Mouse (Mus musculus) hindbrain, embryonic 11.5 days (tissue): ENCODE data around the gene Chst8. TPM values are rescaled to one million over a fixed set of nuclear protein-coding genes. Genes with fewer than 3 reads are reported as not detected.
A peak's percentile ranks its signal among the peaks of the same experiment; 100 is the strongest.

Experiments used
- ATAC-seq: fragments of 200-750 bp; cut with Nextera tagmentation; 2 replicates; pipeline ENCODE4 v1.8.0; 2017; ENCODE audit warnings: mild to moderate bottlenecking, moderate TSS enrichment, moderate library complexity; ENCODE audit not compliant: low FRiP score
- DNase-seq: peaks from one replicate; pipeline ENCODE4 v3.0.0-alpha.2; 2015; ENCODE audit warnings: low spot score
- H3K27ac ChIP-seq: fragments of 300-500 bp; sonication (generic); 2 replicates; pipeline ENCODE4 v1.5.1; 2014; ENCODE audit warnings: mild to moderate bottlenecking, low read depth, low read length
- H3K27me3 ChIP-seq: fragments of 300-500 bp; sonication (generic); 2 replicates; pipeline ENCODE4 v1.6.1; 2014; ENCODE audit warnings: mild to moderate bottlenecking, low read length, moderate library complexity, mixed read lengths; ENCODE audit not compliant: control insufficient read depth, insufficient read depth
- H3K36me3 ChIP-seq: fragments of 300-500 bp; sonication (generic); 2 replicates; pipeline ENCODE4 v1.6.1; 2014; ENCODE audit warnings: mild to moderate bottlenecking, low read length, moderate library complexity, mixed read lengths; ENCODE audit not compliant: control insufficient read depth, insufficient read depth
- H3K4me1 ChIP-seq: fragments of 300-500 bp; sonication (generic); replicated peaks from 2 replicates; pipeline ENCODE4 v1.6.1; 2014; ENCODE audit warnings: low read length, mixed read lengths; ENCODE audit not compliant: control insufficient read depth, insufficient read depth
- H3K4me2 ChIP-seq: fragments of 300-500 bp; sonication (generic); replicated peaks from 2 replicates; pipeline ENCODE4 v1.6.1; 2014; ENCODE audit warnings: mild to moderate bottlenecking, low read depth, low read length
- H3K4me3 ChIP-seq: fragments of 300-500 bp; sonication (generic); 2 replicates; pipeline ENCODE4 v1.5.1; 2014; ENCODE audit warnings: low read depth, low read length
- H3K9ac ChIP-seq: fragments of 300-500 bp; sonication (generic); 2 replicates; pipeline ENCODE4 v1.6.1; 2014; ENCODE audit warnings: low read depth, low read length
- H3K9me3 ChIP-seq: fragments of 300-500 bp; sonication (generic); 2 replicates; pipeline ENCODE4 v1.6.1; 2016; ENCODE audit warnings: low read length; ENCODE audit not compliant: control insufficient read depth
- WGBS: fragments of 180-500 bp; shearing (Covaris S2); extraction: QIAGEN DNeasy Blood & Tissue Kit; methylation state at CpG from one replicate; pipeline ENCODE4 v1.1.7; 2014; 5-methylcytosine and 5-hydroxymethylcytosine counted together
- polyA plus RNA-seq: library from polyadenylated mRNA; unstranded; fragments of >200 nt; fragmentation: Nextera tagmentation; extraction: Ambion mirVana; gene quantifications from 2 replicates; pipeline ENCODE4 v1.2.1, GENCODE M21; 2014

The Chst8 gene
- polyA plus RNA-seq, 1 experiment from 2014 or later = 13.5 TPM

DNA sequence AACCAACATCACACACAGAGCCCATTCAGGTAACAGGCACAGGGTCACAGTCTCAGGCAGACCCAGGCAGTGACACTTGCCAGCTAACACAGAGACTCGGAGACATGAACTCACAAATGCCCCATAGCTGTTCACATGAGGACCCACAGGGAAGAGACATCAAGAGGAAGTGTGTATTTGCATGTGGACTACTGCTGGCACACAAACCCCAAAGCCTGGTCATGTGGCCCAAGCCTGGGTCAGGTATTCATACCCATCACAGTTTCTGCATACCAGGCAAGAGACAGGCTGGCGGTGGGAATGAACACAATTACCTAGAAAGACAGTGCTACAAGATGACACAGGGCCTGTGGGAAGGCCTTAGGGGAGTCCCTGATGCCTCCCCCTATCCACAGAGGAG, 166.9 kb downstream of the Chst8 start:
- Histone ChIP-seq H3K4me2 (no peak overlapping the region), H3K9ac (no peak overlapping the region), H3K9me3 (no peaks in the 10 kb centered on the region), H3K27me3 (no peaks in the 10 kb centered on the region), H3K27ac (no peak overlapping the region), H3K36me3 (peaks cover 13% of the 10 kb centered on the region), H3K4me3 (no peak overlapping the region), H3K4me1 (no peaks in the 10 kb centered on the region)
- DNase-seq (no peak), ATAC-seq (no peak)
- 94% methylated on average over 2 of the region's 2 CpGs for WGBS

DNA sequence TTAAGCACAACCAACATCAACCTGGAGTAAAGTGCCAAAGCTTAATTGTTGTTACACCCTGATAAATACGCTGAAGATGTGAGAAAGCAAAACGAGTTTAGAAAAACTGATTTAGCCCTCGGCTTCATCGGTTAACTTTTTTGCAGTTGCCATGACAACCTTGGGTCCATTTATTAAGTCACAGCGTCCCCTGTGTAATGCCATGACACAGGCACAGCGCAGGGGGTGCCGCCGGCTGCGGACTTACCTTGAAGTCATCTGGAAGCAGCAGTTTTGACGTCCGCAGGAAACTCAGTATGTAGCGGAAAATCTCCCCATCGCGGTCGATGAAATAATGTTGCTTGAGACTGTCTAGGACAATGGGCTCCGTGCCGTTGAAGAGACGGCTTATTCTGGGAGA, 167.9 kb downstream of the Chst8 start:
- Histone ChIP-seq H3K4me3 (no peak overlapping the region), H3K4me1 (no peaks in the 10 kb centered on the region), H3K36me3 (peaks cover 14% of the 10 kb centered on the region), H3K4me2 (no peak overlapping the region), H3K27me3 (no peaks in the 10 kb centered on the region), H3K9ac (no peak overlapping the region), H3K9me3 (no peaks in the 10 kb centered on the region), H3K27ac (no peak overlapping the region)
- whole genome bisulfite sequencing = 86% methylated on average over 18 of the region's 18 CpGs
- ATAC-seq (no peak), DNase-seq (no peak)

GRCm38 (mm10) chr7:34643329-34643728, 169.2 kb downstream of the Chst8 start:
- WGBS = 83% methylated on average over 6 of the region's 6 CpGs
- no peak overlapping the region for H3K4me3 ChIP-seq
- no peak overlapping the region for H3K9ac ChIP-seq
- H3K4me2 ChIP-seq = no peak overlapping the region
- H3K27me3 ChIP-seq = no peaks in the 10 kb centered on the region
- H3K36me3 ChIP-seq = peaks cover 10% of the 10 kb centered on the region
- no peak for DNase-seq
- no peak overlapping the region for H3K27ac ChIP-seq
- H3K4me1 ChIP-seq = no peaks in the 10 kb centered on the region
- no peaks in the 10 kb centered on the region for H3K9me3 ChIP-seq
- no peak for ATAC-seq

GRCm38 (mm10) chr7:34641968-34642367, 170.5 kb downstream of the Chst8 start:
- ATAC-seq = no peak
- WGBS = 93% methylated on average over 13 of the region's 13 CpGs
- peaks cover 10% of the 10 kb centered on the region for H3K36me3 ChIP-seq
- no peak overlapping the region for H3K9ac ChIP-seq
- no peak for DNase-seq
- H3K27me3 ChIP-seq = no peaks in the 10 kb centered on the region
- no peaks in the 10 kb centered on the region for H3K9me3 ChIP-seq
- H3K4me1 ChIP-seq = no peaks in the 10 kb centered on the region
- no peak overlapping the region for H3K4me3 ChIP-seq
- H3K27ac ChIP-seq = no peak overlapping the region
- no peak overlapping the region for H3K4me2 ChIP-seq

DNA sequence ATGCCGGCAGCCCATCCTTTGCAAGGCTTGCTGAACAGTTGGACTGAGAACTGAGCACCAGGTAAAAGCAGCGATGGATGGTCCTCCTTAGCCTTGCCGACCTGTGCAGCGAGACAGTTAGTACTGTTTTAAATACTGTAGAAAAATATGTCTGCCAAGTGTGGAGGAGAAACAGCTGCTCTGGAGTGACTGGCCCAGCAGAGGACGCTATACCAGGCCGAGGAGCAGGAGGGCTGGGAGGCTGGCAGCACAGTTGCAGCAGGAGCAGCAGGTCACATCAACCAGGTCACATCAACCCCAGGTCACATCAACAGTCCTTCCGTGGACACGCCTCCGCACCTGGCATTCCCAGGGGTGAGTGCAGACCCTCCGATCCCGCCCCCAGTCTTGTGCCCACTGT, 172.7 kb downstream of the Chst8 start:
- Histone ChIP-seq H3K9ac (no peak overlapping the region), H3K27ac (no peak overlapping the region), H3K36me3 (peaks cover 6% of the 10 kb centered on the region; the same call in 1 of the 2 replicates), H3K27me3 (no peaks in the 10 kb centered on the region), H3K9me3 (no peaks in the 10 kb centered on the region), H3K4me2 (no peak overlapping the region), H3K4me1 (no peaks in the 10 kb centered on the region), H3K4me3 (no peak overlapping the region)
- DNase-seq (no peak), ATAC-seq (no peak)
- WGBS = 89% methylated on average over 11 of the region's 11 CpGs

GRCm38 (mm10) chr7:34636661-34637060, 175.8 kb downstream of the Chst8 start:
- no peaks in the 10 kb centered on the region for H3K27me3 ChIP-seq
- H3K27ac ChIP-seq = no peak overlapping the region
- DNase-seq (no peak), ATAC-seq (no peak)
- H3K4me3 ChIP-seq = no peak overlapping the region
- H3K36me3 ChIP-seq = peaks cover 2% of the 10 kb centered on the region; the same call in 1 of the 2 replicates
- no peaks in the 10 kb centered on the region for H3K9me3 ChIP-seq
- H3K9ac ChIP-seq = no peak overlapping the region
- no peaks in the 10 kb centered on the region for H3K4me1 ChIP-seq
- WGBS = 81% methylated on average over 4 of the region's 4 CpGs
- H3K4me2 ChIP-seq = no peak overlapping the region

DNA sequence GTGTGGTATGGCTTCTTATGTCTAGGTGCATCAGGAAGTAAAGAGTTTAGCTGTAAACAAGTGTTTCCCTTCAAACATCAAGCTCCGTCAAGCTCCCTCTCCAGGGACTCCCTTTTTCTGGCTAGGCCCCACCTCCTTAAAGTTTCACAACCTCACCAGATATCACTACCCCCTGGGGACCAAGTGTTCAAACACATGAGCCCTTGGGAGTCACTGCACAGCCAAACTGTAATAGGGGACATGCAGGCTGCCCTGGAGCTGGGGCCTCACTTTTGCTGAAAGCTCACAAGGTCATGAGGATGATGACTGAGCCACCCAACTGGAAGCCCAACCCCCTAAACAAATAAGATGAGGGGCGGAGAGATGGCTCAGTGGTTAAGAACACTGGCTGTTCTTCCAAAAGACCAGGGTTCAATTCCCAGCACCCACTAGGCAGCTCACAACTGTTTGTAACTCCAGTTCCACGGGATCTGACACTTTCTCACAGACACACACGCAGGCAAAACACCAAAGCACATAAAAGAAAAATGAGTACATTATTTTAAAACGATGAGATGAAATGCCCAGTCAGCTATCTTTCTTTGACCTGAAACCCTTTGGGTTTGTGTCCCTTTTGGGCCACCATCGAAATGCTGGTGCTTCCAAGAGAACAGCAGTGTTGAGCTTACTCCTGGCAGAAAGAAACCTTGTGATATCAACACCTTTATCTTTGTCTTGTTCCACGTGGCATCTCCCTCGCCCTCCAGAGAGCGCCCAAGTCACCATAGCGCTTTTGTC, 179.4 kb downstream of the Chst8 start:
- no peak overlapping the region for H3K4me2 ChIP-seq
- H3K9me3 ChIP-seq = no peaks in the 10 kb centered on the region
- no peak for ATAC-seq
- H3K4me3 ChIP-seq = no peak overlapping the region
- no peak for DNase-seq
- no peaks in the 10 kb centered on the region for H3K36me3 ChIP-seq
- WGBS = 86% methylated on average over 10 of the region's 10 CpGs
- no peak overlapping the region for H3K9ac ChIP-seq
- no peaks in the 10 kb centered on the region for H3K27me3 ChIP-seq
- H3K4me1 ChIP-seq = peaks cover 9% of the 10 kb centered on the region
- H3K27ac ChIP-seq = no peak overlapping the region

GRCm38 (mm10) chr7:34630211-34631085, 182.1 kb downstream of the Chst8 start:
- H3K4me3 ChIP-seq = peak overlapping the region; percentile 32
- DNase-seq = peak; percentile 79
- peaks cover 9% of the 10 kb centered on the region for H3K4me1 ChIP-seq
- peak overlapping the region; percentile 72 for H3K27ac ChIP-seq
- ATAC-seq = peak; percentile 90
- no peaks in the 10 kb centered on the region for H3K27me3 ChIP-seq
- no peaks in the 10 kb centered on the region for H3K36me3 ChIP-seq
- no peaks in the 10 kb centered on the region for H3K9me3 ChIP-seq
- H3K9ac ChIP-seq = peak overlapping the region; percentile 60
- H3K4me2 ChIP-seq = peak overlapping the region; percentile 63
- under 1% methylated on average over 34 of the region's 34 CpGs for WGBS
